Mouse (Mus musculus) left cerebral cortex, adult 8-10 months (tissue): ENCODE measurements around the gene Flvcr2. TPM values are rescaled to one million over a fixed set of nuclear protein-coding genes. Genes with fewer than 3 reads are reported as not detected.

Source experiments
- DNase-seq, 2 experiments: peaks; one replicate each; pipeline ENCODE4 v3.0.0; 2022; ENCODE audit warnings: low spot score in 2 of 2
- microRNA-seq, 2 experiments: library from miRNA; unstranded; fragments of <30 nt; microRNA quantifications; one replicate each; pipeline ENCODE4 v1.2.0; 2022
- total RNA-seq, 4 experiments: library from RNA; stranded (reverse); gene quantifications; 2 replicates each; pipeline ENCODE4 v1.2.4; 2022

Flvcr2 gene
- total RNA-seq, 4 experiments from 2014 or later = 2.0 to 3.8 (median 2.4) TPM

- DNase-seq = no peak
These were observed 111.0 kb downstream of the Flvcr2 start for GRCm38 (mm10) chr12:85857300-85857699.

- no peak for DNase-seq
These were observed 112.8 kb downstream of the Flvcr2 start for GRCm38 (mm10) chr12:85859111-85859510.

- no peak for DNase-seq
These were observed 113.3 kb downstream of the Flvcr2 start for GRCm38 (mm10) chr12:85859511-85860189.

GRCm38 (mm10) chr12:85862514-85862913 is 116.2 kb downstream of the Flvcr2 start:
- DNase-seq = no peak

Small RNA genes within 50 kb of the gene (microRNA-seq; reads per million reads assigned to microRNA genes)
- 0 reads per million in 2 experiments for gene Gm47285

Other genes with a start within 250 kb of the Flvcr2 start
- 10 to 100 TPM; 49.9 to 67.7 (median 55.7) TPM for gene Jdp2, start 147.5 kb upstream of the Flvcr2 start, total RNA-seq
- gene Batf, start 59.9 kb upstream of the Flvcr2 start, total RNA-seq = under 1 TPM in 3 of 4 experiments, not detected in 1; 0.52 to 0.84 (median 0.59) TPM
- 10 to 100 TPM; 53.3 to 60.9 (median 58.4) TPM for gene Erg28, start 78.0 kb downstream of the Flvcr2 start, total RNA-seq
- gene Ttll5, start 78.1 kb downstream of the Flvcr2 start, total RNA-seq = 10 to 100 TPM; 42.6 to 50.6 (median 49.4) TPM